Mouse (Mus musculus): Measurements from ENCODE around the gene Gm28048. TPM values are rescaled to one million over a fixed set of nuclear protein-coding genes. Genes with fewer than 3 reads are reported as not detected.
A peak's percentile ranks its signal among the peaks of the same experiment; 100 is the strongest.

Gene Gm28048
- polyA plus RNA-seq, 1 experiment = not detected

DNA sequence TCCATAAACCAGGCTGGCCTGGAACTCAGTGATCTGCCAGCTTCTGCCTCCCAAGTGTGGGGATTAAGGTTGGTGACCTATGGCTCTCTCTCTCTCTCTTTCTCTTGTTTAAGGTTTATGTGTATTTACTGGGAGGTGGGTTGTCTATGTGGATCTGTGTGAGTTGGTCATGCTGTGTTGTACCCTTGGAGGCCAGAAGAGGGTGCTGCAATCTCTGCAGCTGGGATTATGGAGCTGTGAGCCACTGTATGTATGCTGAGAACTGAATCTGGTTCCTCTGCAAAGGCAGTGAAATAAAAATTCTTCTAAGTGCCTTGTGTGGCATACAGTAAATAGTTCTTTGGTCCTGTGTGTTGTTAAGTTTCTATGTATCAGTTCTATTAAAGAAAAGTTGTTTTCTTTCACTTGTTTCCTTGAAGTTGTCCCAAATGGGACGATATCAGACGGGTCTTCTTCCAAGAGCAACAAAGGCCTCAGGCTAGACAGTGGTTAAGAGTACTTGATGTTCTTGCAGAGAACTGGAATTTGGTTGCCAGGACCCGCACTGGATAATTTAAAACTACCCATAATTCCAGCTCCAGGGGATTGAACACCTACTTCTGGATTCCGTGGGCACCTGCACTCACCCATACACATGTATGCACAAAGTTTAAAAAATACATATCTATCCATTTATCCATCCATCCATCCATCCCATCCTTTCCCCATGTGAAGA is 31.8 kb upstream of the Gm28048 start:
- H3K4me1 ChIP-seq (ENCODE audit: control insufficient read depth, insufficient read depth, low read length) = no peaks in the 10 kb centered on the region
- WGBS = 90% methylated on average over 4 of the region's 4 CpGs
- DNase-seq = no peak
- no peak overlapping the region for H3K4me3 ChIP-seq (replicated peaks; ENCODE audit: extremely low read depth, low read depth, low read length)
- no peak for TF ChIP-seq POLR2A (IDR thresholded peaks at IDR 0.05; ENCODE audit: borderline replicate concordance, extremely low read depth, low read depth, low read length)
- peak; percentile 59 for TF ChIP-seq CTCF (IDR thresholded peaks at IDR 0.05; ENCODE audit: insufficient read depth, low read length)

DNA sequence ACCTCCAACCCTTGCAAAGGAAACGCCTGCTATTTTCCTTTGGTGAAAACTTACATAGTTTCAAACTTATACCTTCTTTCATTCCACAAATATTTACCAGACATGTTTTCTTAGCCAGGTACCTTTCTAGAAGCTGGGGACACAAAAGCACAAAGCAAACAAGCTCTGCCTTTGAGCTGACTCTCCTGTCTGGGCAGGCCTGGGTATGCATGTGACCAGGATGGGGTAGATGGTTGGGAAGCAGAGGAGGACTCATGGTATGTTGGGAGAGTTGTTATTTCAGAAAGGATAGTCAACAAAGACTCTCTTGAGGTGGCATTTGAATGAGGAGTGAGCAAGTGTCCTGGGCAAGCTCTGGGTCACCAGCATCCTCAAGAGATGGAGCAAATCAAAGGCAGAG is 31.2 kb upstream of the Gm28048 start:
- 73% methylated on average over 1 of the region's 1 CpGs for WGBS

DNA sequence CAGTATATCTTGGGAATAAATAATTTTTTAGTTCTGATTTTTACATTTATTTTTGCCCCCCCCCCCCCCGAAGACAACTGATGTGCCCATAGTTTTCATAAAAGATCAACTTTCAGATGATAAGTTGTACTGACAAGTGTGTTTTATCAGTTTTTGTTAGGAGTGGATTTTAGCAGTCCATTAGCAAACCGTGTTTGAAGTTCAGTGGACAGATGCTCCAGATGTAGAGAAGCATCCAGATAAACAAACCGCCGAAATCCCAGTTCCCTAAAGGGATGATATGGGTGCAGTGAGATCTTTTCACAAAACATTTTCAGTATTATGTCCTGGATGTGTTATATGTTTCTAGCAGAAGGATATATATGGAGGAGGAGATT is 26.9 kb upstream of the Gm28048 start:
- no peak for DNase-seq
- Histone ChIP-seq H3K4me1 (ENCODE audit: control insufficient read depth, insufficient read depth, low read length) (peaks cover 5% of the 10 kb centered on the region), H3K4me3 (replicated peaks; ENCODE audit: extremely low read depth, low read depth, low read length) (no peak overlapping the region)
- TF ChIP-seq POLR2A (IDR thresholded peaks at IDR 0.05; ENCODE audit: borderline replicate concordance, extremely low read depth, low read depth, low read length) (no peak), CTCF (IDR thresholded peaks at IDR 0.05; ENCODE audit: insufficient read depth, low read length) (no peak)
- 23% methylated on average over 4 of the region's 4 CpGs for WGBS

More for the DNA sequence above, 31.2 kb upstream of the Gm28048 start:
- Histone ChIP-seq H3K4me1 (ENCODE audit: control insufficient read depth, insufficient read depth, low read length) (no peaks in the 10 kb centered on the region), H3K4me3 (replicated peaks; ENCODE audit: extremely low read depth, low read depth, low read length) (no peak overlapping the region)
- no peak for DNase-seq
- no peak for TF ChIP-seq POLR2A (IDR thresholded peaks at IDR 0.05; ENCODE audit: borderline replicate concordance, extremely low read depth, low read depth, low read length)
- no peak for TF ChIP-seq CTCF (IDR thresholded peaks at IDR 0.05; ENCODE audit: insufficient read depth, low read length)

DNA sequence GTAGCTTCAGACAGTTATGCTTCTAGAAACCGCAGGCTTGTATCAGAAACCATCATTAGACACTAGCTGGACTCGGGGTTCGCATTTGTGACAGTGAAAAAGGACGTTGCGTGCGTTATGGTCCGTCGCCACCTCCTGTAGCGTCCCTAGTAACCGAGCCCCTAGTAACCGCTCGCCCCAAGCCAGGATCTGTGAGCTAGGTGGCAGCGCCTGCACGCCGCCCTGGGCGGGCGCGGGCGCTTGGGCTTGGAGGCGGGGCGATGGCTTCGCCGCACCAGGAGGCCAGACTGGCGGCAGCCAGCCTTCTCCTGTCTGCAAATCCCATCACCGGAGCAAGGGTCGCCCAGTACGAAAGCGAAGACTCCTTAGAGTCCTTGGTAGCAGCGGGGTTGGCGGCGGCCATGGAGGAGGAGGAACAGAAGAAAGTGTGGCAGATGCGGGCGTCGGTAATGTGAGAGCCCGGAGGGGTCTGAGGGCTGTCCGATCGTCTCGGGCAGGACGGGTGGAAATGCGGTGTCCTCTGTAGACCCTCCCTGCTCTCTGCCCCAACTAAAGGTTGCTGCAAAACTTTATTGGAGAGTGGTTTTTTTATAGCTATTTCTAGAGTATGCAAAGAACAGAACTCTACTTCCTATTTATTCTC is 26.4 kb upstream of the Gm28048 start:
- TF ChIP-seq POLR2A (IDR thresholded peaks at IDR 0.05; ENCODE audit: borderline replicate concordance, extremely low read depth, low read depth, low read length) (peak; percentile 64; the same call in 1 of the 2 replicates), CTCF (IDR thresholded peaks at IDR 0.05; ENCODE audit: insufficient read depth, low read length) (no peak)
- peak overlapping the region; percentile 71 for H3K4me3 ChIP-seq (replicated peaks; ENCODE audit: extremely low read depth, low read depth, low read length)
- DNase-seq = peak; percentile 78
- H3K4me1 ChIP-seq (ENCODE audit: control insufficient read depth, insufficient read depth, low read length) = peaks cover 5% of the 10 kb centered on the region
- under 1% methylated on average over 40 of the region's 40 CpGs for WGBS

DNA sequence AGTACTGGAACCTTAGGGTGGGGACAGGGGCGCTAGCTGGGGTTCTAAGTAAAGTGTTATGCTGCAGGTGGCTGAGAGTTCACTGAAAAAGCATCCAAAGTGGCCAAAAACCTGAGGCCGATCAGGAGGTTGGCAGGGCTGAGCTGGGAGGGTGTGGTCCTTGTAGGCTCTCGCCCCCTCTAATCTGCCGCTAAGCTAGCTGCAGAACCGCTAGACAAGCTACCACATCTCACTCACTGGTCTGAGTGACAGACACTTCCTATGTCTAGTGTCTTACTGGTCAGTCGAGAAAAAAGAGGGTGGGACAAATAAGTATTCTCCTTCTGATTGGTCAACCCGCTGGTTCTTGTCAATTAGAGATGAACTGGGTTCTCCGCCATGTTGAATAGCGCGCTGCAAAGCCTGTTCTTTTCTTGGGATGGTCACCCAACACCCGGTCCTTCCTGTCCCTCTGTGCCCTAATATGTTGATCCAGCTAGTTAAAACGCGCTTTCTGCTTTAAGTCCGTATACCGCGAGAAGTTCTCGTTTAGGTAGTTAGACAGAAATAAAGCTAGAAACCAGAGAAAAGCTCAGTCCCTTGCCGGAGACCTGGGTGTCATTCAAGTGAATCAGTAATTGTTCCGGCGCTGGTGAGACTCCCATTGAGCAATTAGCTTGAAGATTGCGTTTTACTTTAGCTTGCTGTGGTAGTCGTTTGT is 25.7 kb upstream of the Gm28048 start, which contains the start of gene Fam161a:
Gene Fam161a (plus strand): TSS at position 51 of the 700 bp plus-strand sequence.
- Histone ChIP-seq H3K4me3 (replicated peaks; ENCODE audit: extremely low read depth, low read depth, low read length) (peak within 1 kb of the TSS; percentile 71), H3K4me1 (ENCODE audit: control insufficient read depth, insufficient read depth, low read length) (peaks cover 5% of the 10 kb centered on the region)
- under 1% methylated on average over 22 of the region's 22 CpGs for WGBS
- peak; percentile 64 for DNase-seq
- TF ChIP-seq POLR2A (IDR thresholded peaks at IDR 0.05; ENCODE audit: borderline replicate concordance, extremely low read depth, low read depth, low read length) = no peak
- TF ChIP-seq CTCF (IDR thresholded peaks at IDR 0.05; ENCODE audit: insufficient read depth, low read length) = no peak

DNA sequence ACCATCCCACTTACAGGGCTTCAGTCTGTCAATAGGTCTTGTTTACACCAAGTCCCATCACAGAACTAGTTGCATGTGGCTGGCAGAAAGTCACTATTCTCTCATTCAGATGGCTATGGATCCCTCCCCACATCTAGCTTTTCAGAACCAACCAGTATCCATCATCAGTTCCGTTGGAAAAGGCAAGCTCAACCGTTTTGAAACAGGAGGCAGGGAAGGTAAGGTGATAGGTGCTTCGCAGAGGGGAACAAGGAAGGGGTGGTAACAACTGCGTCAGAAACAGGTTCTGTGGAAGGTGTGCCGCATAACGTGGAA is 25.2 kb upstream of the Gm28048 start:
- 3% methylated on average over 6 of the region's 6 CpGs for WGBS
- Histone ChIP-seq H3K4me3 (replicated peaks; ENCODE audit: extremely low read depth, low read depth, low read length) (peak overlapping the region; percentile 71), H3K4me1 (ENCODE audit: control insufficient read depth, insufficient read depth, low read length) (peaks cover 5% of the 10 kb centered on the region)
- TF ChIP-seq CTCF (IDR thresholded peaks at IDR 0.05; ENCODE audit: insufficient read depth, low read length) (no peak), POLR2A (IDR thresholded peaks at IDR 0.05; ENCODE audit: borderline replicate concordance, extremely low read depth, low read depth, low read length) (no peak)
- no peak for DNase-seq

DNA sequence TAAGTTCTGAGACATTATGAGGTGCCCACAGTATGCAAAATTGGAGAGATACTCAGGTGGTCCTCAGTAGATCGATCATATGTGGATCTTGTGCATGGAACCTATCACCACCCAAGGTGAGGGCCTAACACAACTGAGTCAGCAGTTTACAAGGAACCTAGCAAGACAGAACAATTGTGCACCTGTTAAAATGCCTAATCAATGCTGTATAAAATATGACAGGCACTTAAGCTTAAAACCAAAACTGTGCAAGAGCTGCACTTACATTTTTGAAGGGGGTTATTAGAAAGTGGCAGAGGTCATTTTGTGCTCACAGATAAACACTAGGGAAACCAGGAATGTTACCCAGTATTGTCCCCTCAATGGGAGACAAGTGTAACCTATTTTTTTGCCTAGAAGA is 23.4 kb upstream of the Gm28048 start:
- H3K4me3 ChIP-seq (replicated peaks; ENCODE audit: extremely low read depth, low read depth, low read length) = no peak overlapping the region
- TF ChIP-seq CTCF (IDR thresholded peaks at IDR 0.05; ENCODE audit: insufficient read depth, low read length) (no peak), POLR2A (IDR thresholded peaks at IDR 0.05; ENCODE audit: borderline replicate concordance, extremely low read depth, low read depth, low read length) (no peak)
- no peak for DNase-seq
- peaks cover 5% of the 10 kb centered on the region for H3K4me1 ChIP-seq (ENCODE audit: control insufficient read depth, insufficient read depth, low read length)
- WGBS = 90% methylated on average over 1 of the region's 1 CpGs

DNA sequence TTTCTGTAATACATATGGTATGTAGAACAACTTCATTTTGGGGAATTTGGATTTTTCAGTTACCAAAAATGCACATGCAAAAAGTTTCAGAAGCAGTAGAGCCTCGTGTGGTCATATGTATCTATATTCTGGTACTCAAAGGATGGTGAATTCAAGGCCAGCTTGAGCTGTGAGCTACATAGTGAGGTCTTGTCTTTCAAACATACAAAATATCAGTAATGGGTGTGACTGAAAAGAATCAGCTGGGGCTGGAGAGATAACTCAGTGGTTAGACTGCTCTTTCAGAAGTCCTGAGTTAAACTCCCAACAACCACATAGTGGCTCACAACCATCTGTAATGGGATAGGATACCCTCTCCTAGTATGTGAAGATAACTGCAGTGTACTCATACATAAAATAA is 16.4 kb upstream of the Gm28048 start:
- WGBS = 56% methylated on average over 1 of the region's 1 CpGs
- DNase-seq = no peak
- no peak for TF ChIP-seq CTCF (IDR thresholded peaks at IDR 0.05; ENCODE audit: insufficient read depth, low read length)
- no peak for TF ChIP-seq POLR2A (IDR thresholded peaks at IDR 0.05; ENCODE audit: borderline replicate concordance, extremely low read depth, low read depth, low read length)
- Histone ChIP-seq H3K4me3 (replicated peaks; ENCODE audit: extremely low read depth, low read depth, low read length) (no peak overlapping the region), H3K4me1 (ENCODE audit: control insufficient read depth, insufficient read depth, low read length) (no peaks in the 10 kb centered on the region)

DNA sequence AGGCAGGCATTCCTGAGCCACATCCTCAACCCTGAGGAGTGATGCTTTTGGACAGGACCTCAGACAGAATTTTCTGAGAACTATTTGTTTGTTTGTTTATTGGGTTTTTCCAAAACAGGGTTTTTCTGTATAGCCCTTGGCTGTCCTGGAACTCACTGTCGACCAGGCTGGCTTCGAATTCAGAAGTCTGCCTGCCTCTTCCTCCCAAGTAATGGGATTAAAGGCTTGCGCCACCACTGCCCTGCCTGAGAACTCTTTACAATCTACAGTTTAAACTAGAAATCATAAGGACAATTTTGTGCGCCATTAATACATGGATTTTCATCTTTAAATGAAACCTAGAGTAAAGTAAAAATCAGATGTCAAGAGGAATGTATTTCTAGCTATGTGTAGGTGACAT is 13.6 kb upstream of the Gm28048 start:
- no peak for TF ChIP-seq CTCF (IDR thresholded peaks at IDR 0.05; ENCODE audit: insufficient read depth, low read length)
- no peak for TF ChIP-seq POLR2A (IDR thresholded peaks at IDR 0.05; ENCODE audit: borderline replicate concordance, extremely low read depth, low read depth, low read length)

More for the DNA sequence above, 13.6 kb upstream of the Gm28048 start:
- no peak overlapping the region for H3K4me3 ChIP-seq (replicated peaks; ENCODE audit: extremely low read depth, low read depth, low read length)
- 89% methylated on average over 4 of the region's 4 CpGs for WGBS
- H3K4me1 ChIP-seq (ENCODE audit: control insufficient read depth, insufficient read depth, low read length) = peaks cover 8% of the 10 kb centered on the region
- DNase-seq = no peak

Measured in lung, adult 2 months (tissue).